Mouse (Mus musculus): Measurements from ENCODE around the gene Numa1. TPM values are rescaled to one million over a fixed set of nuclear protein-coding genes. Genes with fewer than 3 reads are reported as not detected.

Numa1 gene
- polyA plus RNA-seq, 1 experiment, result 160 TPM

DNA sequence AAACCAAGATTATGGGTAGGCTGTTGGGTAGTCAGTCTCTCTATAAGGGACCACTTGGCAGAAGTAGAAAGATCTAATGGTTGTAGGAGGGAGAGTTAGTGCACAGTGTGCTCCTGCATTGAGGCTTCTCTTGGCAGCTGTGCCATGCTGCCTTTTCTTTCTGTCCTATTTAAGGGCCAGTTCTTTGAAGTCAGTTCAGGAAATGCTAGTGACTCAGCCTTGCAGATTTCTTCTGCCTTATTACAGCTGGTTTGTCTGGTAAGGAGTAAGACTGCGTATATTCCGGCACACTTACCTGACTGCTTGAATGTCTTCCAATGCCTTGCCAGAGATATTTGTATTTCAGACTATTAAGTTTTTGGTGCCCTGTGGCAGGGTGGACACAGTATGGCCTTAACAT lies 20.3 kb downstream of the Numa1 start:
- no peaks in the 10 kb centered on the region for H3K27me3 ChIP-seq (ENCODE audit: control insufficient read depth, insufficient read depth, low read length, poor library complexity, severe bottlenecking)
- no peaks in the 10 kb centered on the region for H3K9me3 ChIP-seq (replicated peaks; ENCODE audit: control insufficient read depth, insufficient read depth, low read length, poor library complexity, severe bottlenecking)
- TF ChIP-seq CTCF (IDR thresholded peaks at IDR 0.05; ENCODE audit: low read depth, low read length) (no peak), EP300 (IDR thresholded peaks at IDR 0.05; ENCODE audit: insufficient read depth, low read depth, low read length) (no peak), POLR2A (IDR thresholded peaks at IDR 0.05; ENCODE audit: insufficient read depth, low read length) (no peak)
- no peak overlapping the region for H3K4me3 ChIP-seq (ENCODE audit: low read depth, low read length)
- peaks cover 1% of the 10 kb centered on the region for H3K4me1 ChIP-seq (ENCODE audit: control insufficient read depth, insufficient read depth, low read length)
- no peak overlapping the region for H3K27ac ChIP-seq (ENCODE audit: insufficient read depth, low read length)
- H3K36me3 ChIP-seq (ENCODE audit: control insufficient read depth, insufficient read depth, low read length, poor library complexity, severe bottlenecking), result no peaks in the 10 kb centered on the region
- H3K9ac ChIP-seq (ENCODE audit: low read depth, poor library complexity, severe bottlenecking), result no peak overlapping the region

DNA sequence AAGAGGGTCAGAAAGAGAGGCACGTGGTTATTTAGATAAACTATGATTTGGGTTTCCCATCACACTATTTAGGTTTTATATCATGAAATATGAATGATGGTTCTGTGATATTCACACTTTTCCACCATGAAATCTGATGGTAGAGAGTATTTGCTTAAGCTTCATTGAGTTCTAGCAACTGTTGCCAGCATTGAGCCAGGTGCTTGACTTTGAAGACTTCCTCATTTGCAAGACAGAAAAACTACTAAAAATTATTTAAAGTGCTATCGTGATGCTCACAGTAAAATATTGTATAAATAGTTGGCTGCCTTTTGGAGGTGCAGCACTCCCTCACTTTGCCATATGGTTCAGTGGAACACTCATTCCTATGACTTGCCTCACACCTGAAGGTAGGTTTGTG lies 21.4 kb downstream of the Numa1 start:
- peaks cover 1% of the 10 kb centered on the region for H3K4me1 ChIP-seq (ENCODE audit: control insufficient read depth, insufficient read depth, low read length)
- no peak overlapping the region for H3K4me3 ChIP-seq (ENCODE audit: low read depth, low read length)
- H3K9ac ChIP-seq (ENCODE audit: low read depth, poor library complexity, severe bottlenecking), result no peak overlapping the region
- H3K9me3 ChIP-seq (replicated peaks; ENCODE audit: control insufficient read depth, insufficient read depth, low read length, poor library complexity, severe bottlenecking), result no peaks in the 10 kb centered on the region
- no peaks in the 10 kb centered on the region for H3K36me3 ChIP-seq (ENCODE audit: control insufficient read depth, insufficient read depth, low read length, poor library complexity, severe bottlenecking)
- no peaks in the 10 kb centered on the region for H3K27me3 ChIP-seq (ENCODE audit: control insufficient read depth, insufficient read depth, low read length, poor library complexity, severe bottlenecking)
- TF ChIP-seq EP300 (IDR thresholded peaks at IDR 0.05; ENCODE audit: insufficient read depth, low read depth, low read length) (no peak), CTCF (IDR thresholded peaks at IDR 0.05; ENCODE audit: low read depth, low read length) (no peak), POLR2A (IDR thresholded peaks at IDR 0.05; ENCODE audit: insufficient read depth, low read length) (no peak)
- H3K27ac ChIP-seq (ENCODE audit: insufficient read depth, low read length), result no peak overlapping the region

DNA sequence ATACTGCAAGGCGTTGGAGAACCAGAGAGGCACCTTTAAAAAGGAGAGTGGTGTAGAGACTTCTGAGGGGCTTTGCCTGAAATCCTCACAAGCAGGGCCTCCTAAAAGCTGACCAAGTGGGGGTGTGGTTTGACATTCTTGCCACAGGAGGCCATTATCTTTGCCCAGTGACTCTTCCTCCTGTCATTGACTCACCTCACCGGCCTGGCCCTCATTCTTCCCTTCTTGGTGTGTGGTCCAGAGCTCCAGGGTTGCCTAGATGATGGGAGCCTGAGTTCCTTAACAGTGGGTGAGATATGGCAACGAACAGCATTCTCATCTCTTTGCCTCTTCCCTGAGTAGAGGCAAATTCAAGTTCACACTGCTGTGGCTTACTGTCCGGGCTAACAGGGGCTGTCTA lies 22.0 kb downstream of the Numa1 start:
- Histone ChIP-seq H3K36me3 (ENCODE audit: control insufficient read depth, insufficient read depth, low read length, poor library complexity, severe bottlenecking) (no peaks in the 10 kb centered on the region), H3K4me3 (ENCODE audit: low read depth, low read length) (no peak overlapping the region), H3K9me3 (replicated peaks; ENCODE audit: control insufficient read depth, insufficient read depth, low read length, poor library complexity, severe bottlenecking) (no peaks in the 10 kb centered on the region), H3K27ac (ENCODE audit: insufficient read depth, low read length) (no peak overlapping the region), H3K27me3 (ENCODE audit: control insufficient read depth, insufficient read depth, low read length, poor library complexity, severe bottlenecking) (no peaks in the 10 kb centered on the region), H3K9ac (ENCODE audit: low read depth, poor library complexity, severe bottlenecking) (no peak overlapping the region), H3K4me1 (ENCODE audit: control insufficient read depth, insufficient read depth, low read length) (peaks cover 1% of the 10 kb centered on the region)
- no peak for TF ChIP-seq POLR2A (IDR thresholded peaks at IDR 0.05; ENCODE audit: insufficient read depth, low read length)
- no peak for TF ChIP-seq EP300 (IDR thresholded peaks at IDR 0.05; ENCODE audit: insufficient read depth, low read depth, low read length)
- TF ChIP-seq CTCF (IDR thresholded peaks at IDR 0.05; ENCODE audit: low read depth, low read length), result no peak

DNA sequence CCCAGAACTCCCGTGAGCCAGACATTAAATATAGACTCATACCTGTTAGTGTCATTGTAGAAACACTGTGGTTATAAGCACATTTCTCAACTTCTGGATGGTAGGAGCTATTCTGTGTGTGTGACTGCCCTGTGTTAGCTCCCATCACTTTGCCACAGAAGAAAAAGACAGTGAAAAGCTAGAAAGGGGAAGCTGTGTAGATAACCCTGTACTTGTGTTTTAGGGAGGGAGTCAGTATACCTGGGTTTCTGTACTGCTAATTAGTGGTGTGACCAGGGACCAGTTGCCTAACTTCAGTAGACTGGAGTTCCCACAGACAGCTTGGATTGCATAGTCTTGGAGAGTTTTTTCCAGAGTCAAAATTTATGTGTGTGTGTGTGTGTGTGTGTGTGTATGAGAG lies 22.6 kb downstream of the Numa1 start:
- Histone ChIP-seq H3K4me3 (ENCODE audit: low read depth, low read length) (no peak overlapping the region), H3K9me3 (replicated peaks; ENCODE audit: control insufficient read depth, insufficient read depth, low read length, poor library complexity, severe bottlenecking) (no peaks in the 10 kb centered on the region), H3K36me3 (ENCODE audit: control insufficient read depth, insufficient read depth, low read length, poor library complexity, severe bottlenecking) (no peaks in the 10 kb centered on the region), H3K27ac (ENCODE audit: insufficient read depth, low read length) (no peak overlapping the region), H3K4me1 (ENCODE audit: control insufficient read depth, insufficient read depth, low read length) (peaks cover 1% of the 10 kb centered on the region), H3K27me3 (ENCODE audit: control insufficient read depth, insufficient read depth, low read length, poor library complexity, severe bottlenecking) (no peaks in the 10 kb centered on the region), H3K9ac (ENCODE audit: low read depth, poor library complexity, severe bottlenecking) (no peak overlapping the region)
- no peak for TF ChIP-seq POLR2A (IDR thresholded peaks at IDR 0.05; ENCODE audit: insufficient read depth, low read length)
- TF ChIP-seq EP300 (IDR thresholded peaks at IDR 0.05; ENCODE audit: insufficient read depth, low read depth, low read length), result no peak

DNA sequence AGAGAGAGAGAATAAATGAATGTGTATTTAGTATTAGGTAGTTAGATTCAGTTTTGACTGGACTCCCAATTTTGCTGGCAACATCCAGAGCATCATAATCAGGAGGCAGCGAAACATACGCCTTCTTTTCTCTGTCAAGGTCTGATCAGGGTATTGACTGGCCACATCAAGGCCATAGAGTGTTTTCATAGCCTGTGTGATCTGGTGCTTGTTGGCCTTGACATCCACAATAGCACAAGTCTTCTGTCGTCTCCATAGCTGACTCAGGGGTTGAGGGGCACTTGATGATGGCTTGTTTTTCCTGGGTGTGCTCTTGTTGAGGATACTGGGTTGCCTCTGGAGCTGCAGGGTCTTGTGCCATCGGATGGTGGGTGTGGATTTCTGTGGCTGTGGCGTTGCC lies 23.0 kb downstream of the Numa1 start:
- H3K9me3 ChIP-seq (replicated peaks; ENCODE audit: control insufficient read depth, insufficient read depth, low read length, poor library complexity, severe bottlenecking), result no peaks in the 10 kb centered on the region
- H3K36me3 ChIP-seq (ENCODE audit: control insufficient read depth, insufficient read depth, low read length, poor library complexity, severe bottlenecking), result no peaks in the 10 kb centered on the region
- TF ChIP-seq CTCF (IDR thresholded peaks at IDR 0.05; ENCODE audit: low read depth, low read length) (no peak), POLR2A (IDR thresholded peaks at IDR 0.05; ENCODE audit: insufficient read depth, low read length) (no peak), EP300 (IDR thresholded peaks at IDR 0.05; ENCODE audit: insufficient read depth, low read depth, low read length) (no peak)
- H3K9ac ChIP-seq (ENCODE audit: low read depth, poor library complexity, severe bottlenecking), result no peak overlapping the region
- no peak overlapping the region for H3K27ac ChIP-seq (ENCODE audit: insufficient read depth, low read length)
- no peaks in the 10 kb centered on the region for H3K27me3 ChIP-seq (ENCODE audit: control insufficient read depth, insufficient read depth, low read length, poor library complexity, severe bottlenecking)
- H3K4me1 ChIP-seq (ENCODE audit: control insufficient read depth, insufficient read depth, low read length), result peaks cover 1% of the 10 kb centered on the region
- H3K4me3 ChIP-seq (ENCODE audit: low read depth, low read length), result no peak overlapping the region

DNA sequence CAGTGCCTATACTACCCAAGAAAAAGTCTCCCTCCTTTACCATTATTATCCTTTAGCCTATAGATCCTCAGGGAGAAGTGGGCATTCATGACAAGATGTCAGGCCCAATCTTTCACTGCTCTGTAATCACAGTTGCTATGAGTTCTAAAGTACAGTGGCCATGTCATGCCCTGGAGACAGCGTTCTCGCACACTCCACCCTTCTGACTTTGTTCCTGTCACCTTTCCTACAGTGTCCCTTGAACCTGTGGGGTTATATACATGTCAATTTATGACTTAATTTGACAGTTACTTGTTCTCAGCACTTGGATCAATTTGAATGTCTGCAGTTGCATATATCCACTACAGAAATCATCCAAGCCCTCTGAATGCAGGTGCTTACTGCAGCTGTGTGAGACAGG lies 28.9 kb downstream of the Numa1 start:
- Histone ChIP-seq H3K9me3 (replicated peaks; ENCODE audit: control insufficient read depth, insufficient read depth, low read length, poor library complexity, severe bottlenecking) (no peaks in the 10 kb centered on the region), H3K27ac (ENCODE audit: insufficient read depth, low read length) (no peak overlapping the region), H3K36me3 (ENCODE audit: control insufficient read depth, insufficient read depth, low read length, poor library complexity, severe bottlenecking) (no peaks in the 10 kb centered on the region), H3K4me3 (ENCODE audit: low read depth, low read length) (no peak overlapping the region), H3K9ac (ENCODE audit: low read depth, poor library complexity, severe bottlenecking) (no peak overlapping the region), H3K27me3 (ENCODE audit: control insufficient read depth, insufficient read depth, low read length, poor library complexity, severe bottlenecking) (no peaks in the 10 kb centered on the region), H3K4me1 (ENCODE audit: control insufficient read depth, insufficient read depth, low read length) (no peaks in the 10 kb centered on the region)
- TF ChIP-seq EP300 (IDR thresholded peaks at IDR 0.05; ENCODE audit: insufficient read depth, low read depth, low read length), result no peak
- TF ChIP-seq POLR2A (IDR thresholded peaks at IDR 0.05; ENCODE audit: insufficient read depth, low read length), result no peak
- no peak for TF ChIP-seq CTCF (IDR thresholded peaks at IDR 0.05; ENCODE audit: low read depth, low read length)
